9 mouse cellular contexts compared by ENCODE assay signal in genomic region chr2:158284571-158284970, GRCm38 (mm10). TPM values are rescaled to one million over a fixed set of nuclear protein-coding genes. Genes with fewer than 3 reads are reported as not detected.
DNase-seq lines count a peak whose midpoint lies in the region; ATAC-seq and TF ChIP-seq lines count a peak whose summit lies in the region.
"Had no signal": no experiment of that assay in that cellular context is flagged by ENCODE, and none has a peak within 500 bp of the region (broad histone marks: within the 10 kb centered on the region; RNA-seq: fewer than 3 reads in every experiment).

No protein-coding gene starts in this region.

- no peaks in the 10 kb centered on the region for H3K9me3 ChIP-seq in CH12.LX (replicated peaks; ENCODE audit: low read length)
- no peaks in the 10 kb centered on the region for H3K9me3 ChIP-seq in intestine, embryonic 14.5 days (ENCODE audit: control insufficient read depth, low read length)
- no peaks in the 10 kb centered on the region for H3K9me3 ChIP-seq in neural tube, embryonic 14.5 days (ENCODE audit: control insufficient read depth, low read length)
- H3K9me3 ChIP-seq: heart, embryonic 15.5 days had no signal

- dilution Hi-C loops in CH12.LX (cut with MboI; ENCODE audit: extremely low pct_ligation_motif_present, extremely low pct_unique_long_range_greater_than_20kb, low sequenced_read_pairs), result no loop called here

- TF ChIP-seq CTCF in CH12.LX (conservative IDR thresholded peaks at IDR 0.05 in 1 of 2, IDR thresholded peaks at IDR 0.05 in 1 of 2; ENCODE audit: low read depth in 2 of 2, low read length in 2 of 2), result peak; percentile 86 to 92
- TF ChIP-seq CTCF in liver, adult 2 months (IDR thresholded peaks at IDR 0.05; ENCODE audit: low read depth, low read length), result peak; percentile 95

- 27% methylated on average over 11 of the region's 11 CpGs for WGBS in intestine, embryonic 14.5 days
- 17% methylated on average over 11 of the region's 11 CpGs for WGBS in liver, adult 2 months
- 18% methylated on average over 11 of the region's 11 CpGs for WGBS in neural tube, embryonic 14.5 days

- H3K27ac ChIP-seq in CH12.LX (ENCODE audit: insufficient read depth, low read depth), result no peak overlapping the region
- no peak overlapping the region for H3K27ac ChIP-seq in intestine, embryonic 14.5 days (ENCODE audit: low read depth)
- H3K27ac ChIP-seq in liver, adult 2 months (replicated peaks; ENCODE audit: insufficient read depth, low read depth, low read length), result no peak overlapping the region
- no peak overlapping the region for H3K27ac ChIP-seq in neural tube, embryonic 14.5 days (ENCODE audit: low read depth, low read length)
- H3K27ac ChIP-seq: heart, embryonic 15.5 days had no signal

- no peak overlapping the region for H3K4me2 ChIP-seq in CH12.LX (ENCODE audit: insufficient read depth, low read depth, poor library complexity, severe bottlenecking)
- no peak overlapping the region for H3K4me2 ChIP-seq in intestine, embryonic 14.5 days (ENCODE audit: low read length)
- H3K4me2 ChIP-seq in neural tube, embryonic 14.5 days (ENCODE audit: low read depth, low read length), result no peak overlapping the region
- H3K4me2 ChIP-seq: heart, embryonic 15.5 days had no signal

- DNase-seq in 416B (ENCODE audit: low read depth) (peak; percentile 67), CH12.LX (ENCODE audit: extremely low read depth) (peak; percentile 71)
- DNase-seq in c-Kit-positive CD71-negative TER-119-negative erythroid progenitor cells, embryonic 14.5 days (ENCODE audit: low read depth), result peak; percentile 64
- DNase-seq in frontal cortex, postnatal 36 days (ENCODE audit: low spot score in 2 of 2), result peak; percentile 24 to 45
- peak; percentile 73 for DNase-seq in intestine, embryonic 14.5 days (ENCODE audit: low spot score)
- peak; percentile 64 for DNase-seq in liver, adult 2 months (ENCODE audit: extremely low read depth, low read depth, low spot score)
- DNase-seq in yolk sac, embryonic 10.5 days (ENCODE audit: low spot score), result no peak

- no peak overlapping the region for H3K9ac ChIP-seq in CH12.LX (ENCODE audit: insufficient read depth, low read depth)
- H3K9ac ChIP-seq in intestine, embryonic 14.5 days (ENCODE audit: low read length), result no peak overlapping the region
- H3K9ac ChIP-seq in liver, adult 2 months (ENCODE audit: low read depth, low read length), result no peak overlapping the region
- H3K9ac ChIP-seq in neural tube, embryonic 14.5 days (replicated peaks; ENCODE audit: low read depth, low read length), result 0 out of 2 replicates have a peak overlapping the region, but pooled peaks have one; percentile 7
- H3K9ac ChIP-seq: heart, embryonic 15.5 days had no signal

- no peaks in the 10 kb centered on the region for H3K79me2 ChIP-seq in CH12.LX (replicated peaks; ENCODE audit: control insufficient read depth, extremely low read depth, insufficient read depth, poor library complexity, severe bottlenecking)
- H3K79me2 ChIP-seq in liver, adult 2 months (ENCODE audit: control insufficient read depth, insufficient read depth, low read length), result no peaks in the 10 kb centered on the region

- peaks cover 20% of the 10 kb centered on the region for H3K27me3 ChIP-seq in CH12.LX (replicated peaks)
- no peaks in the 10 kb centered on the region for H3K27me3 ChIP-seq in intestine, embryonic 14.5 days (replicated peaks; ENCODE audit: control insufficient read depth, insufficient read depth, low read length)
- H3K27me3 ChIP-seq in liver, adult 2 months (ENCODE audit: control insufficient read depth, insufficient read depth, low read length), result no peaks in the 10 kb centered on the region
- no peaks in the 10 kb centered on the region for H3K27me3 ChIP-seq in neural tube, embryonic 14.5 days (ENCODE audit: control insufficient read depth, insufficient read depth, low read length)

- no peaks in the 10 kb centered on the region for H3K36me3 ChIP-seq in CH12.LX (replicated peaks in 1 of 2; ENCODE audit: control insufficient read depth in 1 of 2, insufficient read depth in 1 of 2, low read length in 1 of 2)
- H3K36me3 ChIP-seq in intestine, embryonic 14.5 days (ENCODE audit: control insufficient read depth, insufficient read depth, low read length), result no peaks in the 10 kb centered on the region
- no peaks in the 10 kb centered on the region for H3K36me3 ChIP-seq in liver, adult 2 months (ENCODE audit: control insufficient read depth, insufficient read depth, low read length)
- no peaks in the 10 kb centered on the region for H3K36me3 ChIP-seq in neural tube, embryonic 14.5 days (ENCODE audit: control insufficient read depth, insufficient read depth, low read length)
- H3K36me3 ChIP-seq: heart, embryonic 15.5 days had no signal

- ATAC-seq in intestine, embryonic 14.5 days (replicated peaks; ENCODE audit: low FRiP score, low TSS enrichment, low read depth), result no peak
- ATAC-seq in neural tube, embryonic 14.5 days (ENCODE audit: low read depth), result no peak; the same call in 1 of the 2 replicates

- in situ Hi-C loops in CH12.LX (cut with MboI; ENCODE audit: low pct_ligation_motif_present, low pct_unique_long_range_greater_than_20kb, low sequenced_read_pairs), result loop anchor here (5.0 kb wide), 1 partner anchor 58 kb away; no protein-coding TSS in a partner anchor

- no peak for TF ChIP-seq POLR2A in CH12.LX (IDR thresholded peaks at IDR 0.05; ENCODE audit: low read depth, low read length)
- no peak for TF ChIP-seq POLR2A in liver, adult 2 months (IDR thresholded peaks at IDR 0.05; ENCODE audit: extremely low read depth, insufficient read depth, low read length)

- no peak for TF ChIP-seq EP300 in CH12.LX (IDR thresholded peaks at IDR 0.05; ENCODE audit: low read length)

- H3K4me1 ChIP-seq in CH12.LX (ENCODE audit: control insufficient read depth in 1 of 2, insufficient read depth in 2 of 2), result peaks cover 2 to 7% of the 10 kb centered on the region in 2 experiments; a peak in 2 of 4 replicates
- no peaks in the 10 kb centered on the region for H3K4me1 ChIP-seq in intestine, embryonic 14.5 days (replicated peaks; ENCODE audit: control insufficient read depth, insufficient read depth, low read length)
- H3K4me1 ChIP-seq in liver, adult 2 months (ENCODE audit: control insufficient read depth, insufficient read depth, low read length), result peaks cover 6% of the 10 kb centered on the region; the same call in 1 of the 2 replicates
- H3K4me1 ChIP-seq in neural tube, embryonic 14.5 days (ENCODE audit: control insufficient read depth, insufficient read depth, low read length), result no peaks in the 10 kb centered on the region

- peak; percentile 60 for TF ChIP-seq RAD21 in CH12.LX (IDR thresholded peaks at IDR 0.05; ENCODE audit: low read depth, low read length)

- no peak overlapping the region for H3K4me3 ChIP-seq in CH12.LX (replicated peaks in 1 of 3; ENCODE audit: low read depth in 2 of 3, low read length in 2 of 3, poor library complexity in 1 of 3)
- no peak overlapping the region for H3K4me3 ChIP-seq in intestine, embryonic 14.5 days (ENCODE audit: low read depth, low read length)
- H3K4me3 ChIP-seq in liver, adult 2 months (ENCODE audit: insufficient read depth, low read depth, low read length), result no peak overlapping the region
- no peak overlapping the region for H3K4me3 ChIP-seq in neural tube, embryonic 14.5 days (ENCODE audit: low read depth, low read length)
- H3K4me3 ChIP-seq: heart, embryonic 15.5 days had no signal

TF ChIP-seq in CH12.LX, 34 proteins besides CTCF, POLR2A, EP300 and RAD21:
- TF ChIP-seq SMC3 (IDR thresholded peaks at IDR 0.05; ENCODE audit: low read depth, low read length) (peak; percentile 81), PAX5 (IDR thresholded peaks at IDR 0.05; ENCODE audit: low read length) (no peak), MYC (IDR thresholded peaks at IDR 0.05; ENCODE audit: low read depth, low read length) (peak; percentile 54; the same call in 1 of the 2 replicates), POLR2AphosphoS2 (IDR thresholded peaks at IDR 0.05; ENCODE audit: low read depth, low read length) (no peak), HCFC1 (IDR thresholded peaks at IDR 0.05; ENCODE audit: low read depth, low read length) (no peak), BHLHE40 (IDR thresholded peaks at IDR 0.05; ENCODE audit: low read depth, low read length) (no peak), MAX (IDR thresholded peaks at IDR 0.05; ENCODE audit: low read length) (peak; percentile 90), CHD2 (IDR thresholded peaks at IDR 0.05; ENCODE audit: low read length) (no peak), NELFE (IDR thresholded peaks at IDR 0.05; ENCODE audit: low read depth, low read length) (peak; percentile 32; the same call in 1 of the 2 replicates)

RNA-seq across cellular contexts. Expression of gene Lbp, which starts 21.7 kb away (rescaled TPM):
- total RNA-seq in CH12.LX (2012; rRNA removed) (0.04 TPM in 1 of 2 replicates, not detected in the other), CH12.LX (2014; rRNA removed) (0.30 TPM in 1 of 2 replicates, not detected in the other)
- polyA plus RNA-seq in CH12.LX (2012; ENCODE audit: insufficient read length, low read depth), result 0.27 TPM in 1 of 2 replicates, not detected in the other
- 4.4 and 5.1 TPM in 2 replicates for polyA plus RNA-seq in intestine, embryonic 14.5 days (2014; fragmentation: Nextera tagmentation; extraction: Ambion mirVana)
- 66.8 and 85.7 TPM in 2 replicates for total RNA-seq in liver, adult 2 months (2014; rRNA removed)
- 164 and 230 TPM in 2 replicates for polyA plus RNA-seq in liver, adult 2 months (2012; rRNA removed)
- 0.62 and 3.7 TPM in 2 replicates for polyA plus RNA-seq in neural tube, embryonic 14.5 days (2014; fragmentation: Nextera tagmentation; extraction: Ambion mirVana)

RNA-seq across cellular contexts. Expression of gene Bpi, which starts 26.7 kb away (rescaled TPM):
- total RNA-seq in CH12.LX (2012; rRNA removed) (0.17 and 0.21 TPM in 2 replicates), CH12.LX (2014; rRNA removed) (0.46 and 0.81 TPM in 2 replicates)
- polyA plus RNA-seq in CH12.LX (2012; ENCODE audit: insufficient read length, low read depth), result 0.14 and 0.51 TPM in 2 replicates
- not detected in 2 replicates for polyA plus RNA-seq in intestine, embryonic 14.5 days (2014; fragmentation: Nextera tagmentation; extraction: Ambion mirVana)
- total RNA-seq in liver, adult 2 months (2014; rRNA removed), result not detected in 2 replicates
- polyA plus RNA-seq in liver, adult 2 months (2012; rRNA removed), result not detected in 2 replicates
- 0.11 TPM in 1 of 2 replicates, not detected in the other for polyA plus RNA-seq in neural tube, embryonic 14.5 days (2014; fragmentation: Nextera tagmentation; extraction: Ambion mirVana)
- polyA plus RNA-seq: heart, embryonic 15.5 days had no signal

RNA-seq across cellular contexts. Expression of gene D630003M21Rik, which starts 55.5 kb away (rescaled TPM):
- 0.29 and 0.93 TPM in 2 replicates for total RNA-seq in CH12.LX (2012; rRNA removed)
- 1.1 and 1.4 TPM in 2 replicates for total RNA-seq in CH12.LX (2014; rRNA removed)
- polyA plus RNA-seq in CH12.LX (2012; ENCODE audit: insufficient read length, low read depth), result 0.20 and 0.23 TPM in 2 replicates
- polyA plus RNA-seq in intestine, embryonic 14.5 days (2014; fragmentation: Nextera tagmentation; extraction: Ambion mirVana), result 1.5 and 1.8 TPM in 2 replicates
- total RNA-seq in liver, adult 2 months (2014; rRNA removed), result 0.40 and 0.46 TPM in 2 replicates
- polyA plus RNA-seq in liver, adult 2 months (2012; rRNA removed), result 0.52 and 0.69 TPM in 2 replicates
- polyA plus RNA-seq in neural tube, embryonic 14.5 days (2014; fragmentation: Nextera tagmentation; extraction: Ambion mirVana), result 0.94 and 1.8 TPM in 2 replicates

Comparison
In these comparisons a context has a peak if more than half of its experiments do, and no peak if none do; other contexts are left out.
1. RNA of gene Lbp, which starts 21.7 kb away (polyA plus RNA-seq): 164 to 230 TPM in liver, adult 2 months; 4.4 to 5.1 TPM in intestine, embryonic 14.5 days, 0.62 to 3.7 TPM in neural tube, embryonic 14.5 days and 0.27 TPM in CH12.LX; every median in the first group is over 10 times any median in the second.